Mouse (Mus musculus) intestine, embryonic 14.5 days (tissue): ENCODE measurements at regions not wholly inside any gene's neighbourhood (a gene's known extent, or its start where the extent isn't known, plus 50 kb on each side); places are given as distances from the start of the nearest gene placed in this dataset.
"Not testable (repeated sequence)": the region's sequence is repeated elsewhere in the genome, so short reads cannot be mapped to it uniquely, and the experiment has no call there.

ENCODE experiments used
- ATAC-seq: fragments of 200-750 bp; cut with Nextera tagmentation; replicated peaks from 2 replicates; pipeline ENCODE4 v1.8.0; 2017; ENCODE audit warnings: low read depth, moderate number of reproducible peaks, moderate TSS enrichment, moderate library complexity; ENCODE audit not compliant: low FRiP score, low TSS enrichment
- DNase-seq: peaks from one replicate; pipeline ENCODE4 v3.0.0-alpha.2; 2018; ENCODE audit warnings: low spot score
- H3K27ac ChIP-seq: fragments of 300-500 bp; sonication (generic); 2 replicates; pipeline ENCODE4 v1.5.1; 2014; ENCODE audit warnings: low read depth, mild to moderate bottlenecking, control low read depth
- H3K27me3 ChIP-seq: fragments of 300-500 bp; sonication (generic); replicated peaks from 2 replicates; pipeline ENCODE4 v1.6.1; 2014; ENCODE audit warnings: low read length, control low read depth; ENCODE audit not compliant: control insufficient read depth, insufficient read depth
- H3K36me3 ChIP-seq: fragments of 300-500 bp; sonication (generic); 2 replicates; pipeline ENCODE4 v1.6.1; 2014; ENCODE audit warnings: low read length, control low read depth; ENCODE audit not compliant: control insufficient read depth, insufficient read depth
- H3K4me1 ChIP-seq: fragments of 300-500 bp; sonication (generic); replicated peaks from 2 replicates; pipeline ENCODE4 v1.6.1; 2014; ENCODE audit warnings: low read length, control low read depth, mixed read lengths; ENCODE audit not compliant: control insufficient read depth, insufficient read depth
- H3K4me2 ChIP-seq: fragments of 300-500 bp; sonication (generic); 2 replicates; pipeline ENCODE4 v1.6.1; 2014; ENCODE audit warnings: low read length
- H3K4me3 ChIP-seq: fragments of 300-500 bp; sonication (generic); 2 replicates; pipeline ENCODE4 v1.5.1; 2014; ENCODE audit warnings: low read depth, low read length, control low read depth, mixed read lengths
- H3K9ac ChIP-seq: fragments of 300-500 bp; sonication (generic); 2 replicates; pipeline ENCODE4 v1.6.1; 2014; ENCODE audit warnings: mild to moderate bottlenecking, low read length
- H3K9me3 ChIP-seq: fragments of 300-500 bp; sonication (generic); 2 replicates; pipeline ENCODE4 v1.6.1; 2016; ENCODE audit warnings: low read length, control low read depth; ENCODE audit not compliant: control insufficient read depth
- WGBS: fragments of 180-500 bp; shearing (Covaris S2); extraction: QIAGEN DNeasy Blood & Tissue Kit; methylation state at CpG from one replicate; pipeline ENCODE4 v1.1.7; 2014; 5-methylcytosine and 5-hydroxymethylcytosine counted together

GRCm38 (mm10) chr13:103592371-103592770, 182.0 kb downstream of the Srek1 start:
- no peaks in the 10 kb centered on the region for H3K9me3 ChIP-seq
- ATAC-seq: no peak

GRCm38 (mm10) chr13:103591874-103592273, 182.5 kb downstream of the Srek1 start:
- no peak overlapping the region for H3K9ac ChIP-seq
- ATAC-seq: no peak
- no peak overlapping the region for H3K4me2 ChIP-seq
- DNase-seq: no peak
- no peaks in the 10 kb centered on the region for H3K9me3 ChIP-seq
- no peaks in the 10 kb centered on the region for H3K4me1 ChIP-seq
- H3K4me3 ChIP-seq: no peak overlapping the region
- no peaks in the 10 kb centered on the region for H3K36me3 ChIP-seq
- H3K27me3 ChIP-seq: no peaks in the 10 kb centered on the region
- H3K27ac ChIP-seq: no peak overlapping the region
- 85% methylated on average over 6 of the region's 6 CpGs for WGBS

More at GRCm38 (mm10) chr13:103592371-103592770, 182.0 kb downstream of the Srek1 start:
- no peak overlapping the region for H3K4me3 ChIP-seq
- no peak overlapping the region for H3K27ac ChIP-seq
- no peaks in the 10 kb centered on the region for H3K36me3 ChIP-seq
- 90% methylated on average over 14 of the region's 16 CpGs for WGBS
- no peaks in the 10 kb centered on the region for H3K4me1 ChIP-seq
- no peaks in the 10 kb centered on the region for H3K27me3 ChIP-seq
- H3K9ac ChIP-seq: no peak overlapping the region
- H3K4me2 ChIP-seq: no peak overlapping the region
- no peak for DNase-seq

DNA sequence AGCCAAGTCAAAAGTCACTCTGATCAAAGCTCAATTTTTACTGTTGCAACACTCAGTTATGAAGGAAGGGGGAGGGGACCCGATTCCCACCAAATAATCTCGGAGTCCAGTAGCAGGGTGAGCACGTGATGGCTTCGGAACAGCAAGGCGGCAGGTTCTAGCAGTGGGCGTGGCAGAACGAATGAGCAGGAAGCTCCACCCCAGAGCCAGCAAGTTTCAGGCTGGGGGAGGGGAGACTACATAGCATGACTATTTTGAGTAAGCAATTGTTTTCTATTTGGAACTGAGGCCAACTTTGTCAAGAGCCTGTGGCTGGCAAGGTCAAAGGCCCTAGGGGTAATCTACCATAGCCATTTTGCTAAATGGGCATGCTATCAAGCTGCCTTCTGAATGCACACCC, 183.0 kb downstream of the Srek1 start:
- not testable (repeated sequence) for DNase-seq, ATAC-seq, H3K4me2 ChIP-seq, H3K27ac ChIP-seq, H3K27me3 ChIP-seq, H3K9me3 ChIP-seq, H3K36me3 ChIP-seq, H3K9ac ChIP-seq, H3K4me1 ChIP-seq, H3K4me3 ChIP-seq
- WGBS: 69% methylated on average over 7 of the region's 7 CpGs

GRCm38 (mm10) chr13:103589646-103590045, 184.8 kb downstream of the Srek1 start:
- no peak overlapping the region for H3K9ac ChIP-seq
- no peak for ATAC-seq
- no peak overlapping the region for H3K4me3 ChIP-seq
- WGBS: 92% methylated on average over 5 of the region's 5 CpGs
- H3K4me2 ChIP-seq: no peak overlapping the region
- H3K27ac ChIP-seq: no peak overlapping the region
- no peaks in the 10 kb centered on the region for H3K36me3 ChIP-seq
- DNase-seq: no peak
- no peaks in the 10 kb centered on the region for H3K4me1 ChIP-seq
- no peaks in the 10 kb centered on the region for H3K27me3 ChIP-seq
- H3K9me3 ChIP-seq: no peaks in the 10 kb centered on the region

DNA sequence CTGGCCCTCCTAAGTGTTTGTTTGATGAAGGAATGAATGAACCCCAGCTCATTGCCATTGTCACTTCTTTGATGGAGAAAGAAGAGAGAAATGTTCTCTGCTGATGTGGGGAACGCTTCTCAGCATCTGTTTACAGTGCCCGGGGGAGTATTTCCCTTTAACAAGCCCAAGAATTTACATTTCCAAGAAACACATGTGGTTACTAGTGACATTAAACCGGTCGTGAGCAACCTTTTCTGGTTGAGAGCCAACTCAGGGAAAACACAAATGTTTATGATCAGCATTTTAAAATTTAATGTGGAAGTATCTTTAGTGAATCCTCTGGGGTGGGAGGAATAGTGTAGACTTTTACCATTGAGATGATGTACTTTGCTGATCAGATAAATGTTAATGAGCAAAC, 197.6 kb downstream of the Srek1 start:
- no peaks in the 10 kb centered on the region for H3K4me1 ChIP-seq
- no peak overlapping the region for H3K4me2 ChIP-seq
- WGBS: 39% methylated on average over 4 of the region's 4 CpGs
- H3K4me3 ChIP-seq: no peak overlapping the region
- H3K36me3 ChIP-seq: no peaks in the 10 kb centered on the region
- H3K27ac ChIP-seq: no peak overlapping the region
- H3K27me3 ChIP-seq: no peaks in the 10 kb centered on the region
- no peak overlapping the region for H3K9ac ChIP-seq
- ATAC-seq (no peak), DNase-seq (no peak)
- no peaks in the 10 kb centered on the region for H3K9me3 ChIP-seq

DNA sequence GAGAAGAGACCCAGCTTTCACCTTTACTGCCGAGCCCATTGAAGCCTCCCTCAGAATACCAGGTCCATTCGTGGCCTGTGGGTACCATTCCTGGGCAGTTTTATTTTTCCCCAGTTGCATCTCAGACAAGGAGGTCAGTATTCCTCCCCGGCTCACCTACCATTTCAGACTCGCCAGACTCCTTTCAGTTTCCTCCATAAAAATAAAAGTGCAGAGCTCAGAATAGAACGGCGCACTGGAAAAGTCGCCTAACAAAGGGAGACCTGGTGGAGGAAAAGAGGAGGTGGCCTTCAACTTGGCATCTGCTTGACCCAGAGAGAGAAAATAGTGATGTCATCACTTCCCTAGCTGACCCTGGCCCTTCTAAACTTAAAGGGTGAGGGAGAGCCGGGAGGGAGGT, 209.7 kb downstream of the Srek1 start:
- Histone ChIP-seq H3K9me3 (no peaks in the 10 kb centered on the region), H3K27ac (no peak overlapping the region), H3K27me3 (no peaks in the 10 kb centered on the region), H3K4me2 (no peak overlapping the region), H3K9ac (no peak overlapping the region), H3K4me1 (no peaks in the 10 kb centered on the region; the same call in 1 of the 2 replicates), H3K36me3 (no peaks in the 10 kb centered on the region), H3K4me3 (no peak overlapping the region)
- no peak for ATAC-seq
- no peak for DNase-seq
- 66% methylated on average over 8 of the region's 8 CpGs for WGBS

GRCm38 (mm10) chr13:103561795-103562705, 212.4 kb downstream of the Srek1 start:
- no peaks in the 10 kb centered on the region for H3K27me3 ChIP-seq
- ATAC-seq (no peak), DNase-seq (no peak)
- H3K4me1 ChIP-seq: no peaks in the 10 kb centered on the region; the same call in 1 of the 2 replicates
- no peak overlapping the region for H3K4me3 ChIP-seq
- H3K9me3 ChIP-seq: no peaks in the 10 kb centered on the region
- H3K4me2 ChIP-seq: no peak overlapping the region
- H3K36me3 ChIP-seq: no peaks in the 10 kb centered on the region
- WGBS: 90% methylated on average over 26 of the region's 26 CpGs
- no peak overlapping the region for H3K9ac ChIP-seq
- H3K27ac ChIP-seq: no peak overlapping the region

DNA sequence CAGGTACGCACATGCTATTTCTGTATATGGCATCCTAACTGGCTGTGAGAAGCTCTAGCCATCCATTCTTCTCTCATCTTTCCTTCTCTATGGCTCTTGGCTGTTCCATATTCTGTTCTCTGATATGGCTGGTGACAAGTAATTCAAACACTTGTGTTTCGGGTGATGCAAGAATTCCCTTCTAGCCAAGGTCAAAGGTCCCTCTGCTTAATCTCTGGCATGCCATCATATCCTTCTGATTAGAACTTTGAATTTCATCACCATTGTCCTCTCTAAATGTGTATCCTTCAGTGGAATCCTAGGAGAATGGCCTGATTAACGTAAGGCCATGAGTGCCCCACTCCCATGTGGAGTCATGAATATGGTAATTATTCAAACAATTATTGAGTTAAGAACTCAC, 215.5 kb downstream of the Srek1 start:
- Histone ChIP-seq H3K4me3 (no peak overlapping the region), H3K27me3 (no peaks in the 10 kb centered on the region), H3K36me3 (no peaks in the 10 kb centered on the region), H3K4me2 (no peak overlapping the region), H3K9ac (no peak overlapping the region), H3K27ac (no peak overlapping the region), H3K9me3 (no peaks in the 10 kb centered on the region), H3K4me1 (no peaks in the 10 kb centered on the region; the same call in 1 of the 2 replicates)
- DNase-seq: no peak
- no peak for ATAC-seq
- WGBS: 81% methylated on average over 3 of the region's 3 CpGs

- Histone ChIP-seq H3K4me3 (no peak overlapping the region), H3K27me3 (no peaks in the 10 kb centered on the region), H3K27ac (no peak overlapping the region), H3K4me2 (no peak overlapping the region), H3K9me3 (no peaks in the 10 kb centered on the region), H3K4me1 (no peaks in the 10 kb centered on the region; the same call in 1 of the 2 replicates), H3K36me3 (no peaks in the 10 kb centered on the region), H3K9ac (no peak overlapping the region)
- 68% methylated on average over 10 of the region's 10 CpGs for WGBS
- DNase-seq: no peak
- ATAC-seq: no peak
These were observed 205.3 kb upstream of the Mast4 start for GRCm38 (mm10) chr13:103539577-103539976.
